Mouse (Mus musculus): ENCODE measurements around the gene Frmd4a.

The Frmd4a gene

GRCm38 (mm10) chr2:4400771-4401596, 383.5 kb downstream of the Frmd4a start:
- DNase-seq: peak; percentile 65

- peak; percentile 62 for DNase-seq
Measured at GRCm38 (mm10) chr2:4401597-4402581, 384.4 kb downstream of the Frmd4a start.

GRCm38 (mm10) chr2:4406977-4407376, 389.5 kb downstream of the Frmd4a start:
- no peak for DNase-seq

GRCm38 (mm10) chr2:4409810-4410433, 392.4 kb downstream of the Frmd4a start:
- no peak for DNase-seq

GRCm38 (mm10) chr2:4412870-4413595, 395.5 kb downstream of the Frmd4a start:
- DNase-seq: no peak

- no peak for DNase-seq
Measured at GRCm38 (mm10) chr2:4413596-4414335, 396.2 kb downstream of the Frmd4a start.

GRCm38 (mm10) chr2:4420679-4421312, 403.3 kb downstream of the Frmd4a start:
- no peak for DNase-seq

- no peak for DNase-seq
Measured at GRCm38 (mm10) chr2:4421757-4422156, 404.2 kb downstream of the Frmd4a start.

GRCm38 (mm10) chr2:4423896-4424295, 406.4 kb downstream of the Frmd4a start:
- DNase-seq: no peak

GRCm38 (mm10) chr2:4428407-4428855, 410.9 kb downstream of the Frmd4a start:
- no peak for DNase-seq

GRCm38 (mm10) chr2:4433119-4433518, 415.6 kb downstream of the Frmd4a start:
- DNase-seq: no peak

- no peak for DNase-seq
Measured at GRCm38 (mm10) chr2:4435051-4435450, 417.5 kb downstream of the Frmd4a start.

- peak; percentile 86 for DNase-seq
Measured at GRCm38 (mm10) chr2:4436361-4437231, 419.1 kb downstream of the Frmd4a start.

- DNase-seq: no peak
Measured at GRCm38 (mm10) chr2:4438739-4439138, 421.2 kb downstream of the Frmd4a start.

GRCm38 (mm10) chr2:4439909-4440308, 422.4 kb downstream of the Frmd4a start:
- no peak for DNase-seq

- DNase-seq: no peak
Measured at GRCm38 (mm10) chr2:4441840-4442239, 424.3 kb downstream of the Frmd4a start.

GRCm38 (mm10) chr2:4444740-4445139, 427.2 kb downstream of the Frmd4a start:
- DNase-seq: no peak

- no peak for DNase-seq
Measured at GRCm38 (mm10) chr2:4445629-4446400, 428.3 kb downstream of the Frmd4a start.

GRCm38 (mm10) chr2:4449860-4450480, 432.5 kb downstream of the Frmd4a start:
- DNase-seq: no peak

All from cerebellum, adult 9-11 months (tissue).